Mouse (Mus musculus) thymus, postnatal 10 days (tissue): ENCODE data around the gene Gm6205.
"Not testable (repeated sequence)": the region's sequence is repeated elsewhere in the genome, so short reads cannot be mapped to it uniquely, and the experiment has no call there.

ENCODE experiments used
- DNase-seq, 2 experiments: peaks; one replicate each; pipeline ENCODE4 v3.0.0; 2021; ENCODE audit warnings: low spot score in 2 of 2

The Gm6205 gene

DNA sequence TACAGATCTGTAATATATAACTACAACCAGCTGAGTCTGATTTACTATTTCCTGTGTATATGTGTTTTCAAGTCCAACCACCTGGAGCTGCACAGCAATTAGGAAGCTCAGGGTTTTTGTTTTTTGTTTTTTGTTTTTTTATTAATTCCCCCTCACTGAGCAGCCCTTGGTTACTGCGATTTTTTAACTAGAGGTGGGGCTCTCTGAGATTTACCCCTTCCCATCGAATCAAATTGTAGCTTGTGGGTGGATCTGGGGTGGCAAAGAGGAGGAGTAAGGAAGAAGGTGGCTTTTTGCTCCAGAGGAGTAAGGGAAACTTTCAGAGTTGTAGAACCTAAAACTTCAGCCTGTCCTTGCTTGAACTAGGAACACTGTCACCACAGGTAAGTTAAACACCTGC lies at the start of gene Gm6205:
Gene Gm6205 (plus strand): TSS at position 301 of the 400 bp plus-strand sequence.
- not testable (repeated sequence) for DNase-seq

- not testable (repeated sequence) for DNase-seq
Measured at GRCm38 (mm10) chr5:94616242-94616641, 31.9 kb upstream of the Gm6205 start, which contains the start of gene Gm3147. Gene Gm3147, minus strand, starts transcription at chr5:94616342.

DNA sequence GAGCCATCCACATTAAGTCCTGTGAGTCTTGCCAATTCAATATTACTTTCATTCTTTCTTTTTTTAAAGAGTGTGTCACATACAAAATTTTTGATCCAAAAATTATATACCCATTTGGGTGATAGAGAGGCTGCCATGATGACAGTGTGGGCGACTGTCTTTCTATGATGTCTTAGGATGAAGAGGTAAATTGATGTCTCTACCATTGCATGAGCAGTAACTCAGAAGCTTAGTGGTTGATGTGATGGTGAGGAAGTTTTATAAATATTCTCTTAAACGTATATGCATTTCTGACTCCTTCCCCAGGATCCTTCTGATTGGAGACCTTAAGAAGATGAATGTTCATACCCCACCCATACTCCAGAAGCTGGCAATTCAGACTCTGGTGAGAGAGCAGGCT lies 24.5 kb upstream of the Gm6205 start, which contains the start of gene Gm6509:
Gene Gm6509 (plus strand): TSS at position 301 of the 400 bp plus-strand sequence.
- not testable (repeated sequence) for DNase-seq
